Mouse (Mus musculus) bone marrow, adult 2 months (tissue): ENCODE measurements around the gene Mettl26. TPM values are rescaled to one million over a fixed set of nuclear protein-coding genes. Genes with fewer than 3 reads are reported as not detected.

Experiments
- H3K27ac ChIP-seq: fragments of 200-500 bp; 2 replicates; pipeline ENCODE4 v1.5.1; 2012; ENCODE audit warnings: low read depth, mild to moderate bottlenecking, control low read depth, inconsistent platforms, low read length; ENCODE audit not compliant: control insufficient read depth, poor library complexity, insufficient read depth
- H3K4me1 ChIP-seq: fragments of 200-500 bp; 2 replicates; pipeline ENCODE4 v1.6.1; 2011; ENCODE audit warnings: low read length; ENCODE audit not compliant: control insufficient read depth, insufficient read depth
- H3K4me3 ChIP-seq: fragments of 200-500 bp; replicated peaks from 2 replicates; pipeline ENCODE3; 2011; ENCODE audit warnings: mild to moderate bottlenecking, low read depth, low read length, control low read depth; ENCODE audit not compliant: control insufficient read depth
- CTCF ChIP-seq: fragments of 200-500 bp; IDR thresholded peaks from 2 replicates; pipeline ENCODE4 v1.5.1; 2011; ENCODE audit warnings: low read length, control low read depth; ENCODE audit not compliant: control insufficient read depth, insufficient read depth
- POLR2A ChIP-seq: fragments of 200-500 bp; IDR thresholded peaks from 2 replicates; pipeline ENCODE4 v1.6.1; 2011; ENCODE audit warnings: low read depth, mild to moderate bottlenecking, control low read depth, low read length, borderline replicate concordance; ENCODE audit not compliant: control insufficient read depth
- WGBS: fragments of 180-500 bp; shearing (Covaris S2); methylation state at CpG from one replicate; pipeline ENCODE4 v1.1.7; 2018; 5-methylcytosine and 5-hydroxymethylcytosine counted together
- polyA plus RNA-seq: library from polyadenylated mRNA; stranded (reverse); fragments of >200 nt; gene quantifications from 2 replicates; pipeline ENCODE4 v1.2.4, GENCODE M21; 2011; ENCODE audit warnings: low replicate concordance; ENCODE audit not compliant: missing spikeins, insufficient read depth, insufficient read length

Mettl26 gene
- polyA plus RNA-seq, 1 experiment: 30.0 TPM

DNA sequence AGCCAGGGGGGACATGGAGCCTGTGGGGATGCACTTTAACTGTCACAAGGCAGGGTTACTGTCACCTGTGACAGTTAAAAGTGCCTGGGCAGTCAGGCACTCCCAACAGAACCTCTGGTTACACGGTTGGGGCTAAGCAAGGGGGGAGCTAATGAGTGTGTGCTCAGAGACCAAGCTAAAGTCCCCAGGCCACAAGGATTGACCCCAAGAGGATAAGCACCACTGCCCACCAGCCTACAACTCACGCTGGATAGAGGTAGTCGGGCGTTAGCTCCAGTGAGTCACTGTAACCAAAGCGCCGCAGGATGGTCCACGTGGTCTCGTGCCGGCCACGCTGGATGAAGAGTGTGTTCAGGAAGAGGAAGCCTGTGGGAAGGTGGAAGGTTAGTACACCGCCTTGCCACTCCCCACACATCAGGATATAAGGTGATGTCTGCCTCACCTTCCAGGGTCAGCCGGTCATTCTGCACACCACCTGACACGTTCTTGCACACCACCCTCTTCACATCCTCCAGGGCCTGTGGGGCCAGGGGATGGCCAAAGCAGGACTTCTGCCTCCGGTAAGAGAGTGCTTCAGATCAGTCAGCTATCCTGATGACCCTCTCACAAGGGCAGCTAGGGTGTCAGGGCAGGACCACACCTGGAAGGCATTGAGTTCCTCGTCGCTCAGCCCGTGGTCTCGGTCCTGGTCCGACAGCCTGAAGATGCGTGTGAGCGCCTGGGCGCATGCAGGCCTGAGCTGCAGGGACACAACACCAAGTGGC lies 33.6 kb upstream of the Mettl26 start, which contains the start of gene Gm20683:
TSS of gene Gm20683 (minus strand) at position 647 of the 764 bp plus-strand sequence.
- Histone ChIP-seq H3K4me3 (no peak within 1 kb of the TSS), H3K27ac (no peak within 1 kb of the TSS), H3K4me1 (peaks cover 7% of the 10 kb centered on the region)
- no peak for TF ChIP-seq POLR2A
- no peak for TF ChIP-seq CTCF
- 91% methylated on average over 22 of the region's 22 CpGs for WGBS

DNA sequence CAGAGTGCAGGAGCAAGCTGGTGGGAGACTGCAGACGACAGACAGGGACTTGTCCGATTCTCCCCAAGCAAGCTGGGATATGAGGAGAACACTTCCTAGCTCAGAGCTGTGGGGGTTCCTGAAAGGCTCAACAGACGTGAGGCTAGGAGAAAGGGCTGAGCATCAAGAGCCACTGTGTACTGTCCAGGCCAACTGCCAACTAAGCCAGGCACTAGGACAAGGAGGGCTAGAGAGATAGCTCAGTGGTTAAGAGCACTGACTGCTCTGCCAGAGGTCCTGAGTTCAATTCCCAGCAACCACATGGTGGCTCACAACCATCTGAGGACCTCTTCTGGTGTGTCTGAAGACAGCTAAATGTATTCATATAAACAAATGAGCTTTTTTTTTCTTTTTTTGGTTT lies 32.4 kb upstream of the Mettl26 start:
- H3K4me1 ChIP-seq: peaks cover 7% of the 10 kb centered on the region

DNA sequence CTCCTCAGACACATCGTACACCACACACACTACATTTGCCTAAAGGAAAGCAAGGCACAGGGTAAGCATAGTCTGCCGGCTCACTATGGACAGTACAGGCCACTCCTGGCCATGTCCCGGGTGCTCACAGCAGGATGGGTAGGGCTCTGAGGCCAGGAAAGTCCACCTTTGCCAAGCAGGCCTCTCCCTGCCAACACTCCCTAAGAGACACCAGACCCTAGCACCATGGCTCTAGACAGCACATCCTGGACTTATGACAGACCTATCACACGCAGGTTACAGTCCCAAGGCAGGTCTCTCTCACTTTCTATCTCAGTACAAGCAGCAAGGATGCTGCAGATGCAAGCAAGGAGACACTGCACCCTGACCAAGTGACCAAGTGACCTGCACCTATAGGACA lies 31.8 kb upstream of the Mettl26 start:
- peak overlapping the region; percentile 78 for H3K4me3 ChIP-seq
- TF ChIP-seq POLR2A (no peak), CTCF (no peak)
- H3K27ac ChIP-seq: no peak overlapping the region
- peaks cover 7% of the 10 kb centered on the region for H3K4me1 ChIP-seq
- WGBS: 92% methylated on average over 4 of the region's 4 CpGs

More for the DNA sequence above, 32.4 kb upstream of the Mettl26 start:
- H3K27ac ChIP-seq: no peak overlapping the region
- 83% methylated on average over 3 of the region's 3 CpGs for WGBS
- H3K4me3 ChIP-seq: no peak overlapping the region
- TF ChIP-seq POLR2A: no peak
- no peak for TF ChIP-seq CTCF

- Histone ChIP-seq H3K4me3 (peak overlapping the region; percentile 78), H3K4me1 (peaks cover 7% of the 10 kb centered on the region), H3K27ac (peak overlapping the region; percentile 82)
- 3% methylated on average over 38 of the region's 38 CpGs for WGBS
- TF ChIP-seq CTCF (no peak), POLR2A (no peak)
Measured at GRCm38 (mm10) chr17:25843636-25844395, 31.1 kb upstream of the Mettl26 start.

DNA sequence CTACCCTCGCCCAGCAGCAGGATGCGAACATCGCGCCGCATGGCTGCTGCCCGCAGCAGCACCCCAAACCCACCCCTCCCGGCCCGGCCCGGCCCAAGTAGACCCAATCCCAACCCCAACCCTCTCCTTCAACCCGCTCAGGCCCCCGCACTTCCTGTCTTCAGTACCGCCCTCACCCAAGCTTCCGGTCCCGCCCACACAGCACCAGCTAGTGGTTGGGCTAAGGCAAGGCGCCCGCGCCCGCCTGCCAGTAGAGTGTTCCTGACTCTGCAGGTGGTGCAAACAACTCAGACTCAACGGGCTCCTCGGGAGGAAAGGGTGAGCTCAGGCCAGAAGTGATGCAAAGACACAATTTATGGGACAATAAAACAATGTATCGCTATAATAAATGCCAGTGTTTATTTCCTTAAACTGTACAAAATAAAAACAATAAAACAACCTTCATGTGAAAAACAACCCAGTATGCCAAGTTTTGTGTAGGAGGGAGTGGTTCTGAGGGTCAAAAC lies 30.4 kb upstream of the Mettl26 start, which contains the start of gene Rhot2:
TSS of gene Rhot2 (minus strand) at position 456 of the 506 bp plus-strand sequence.
- WGBS: under 1% methylated on average over 21 of the region's 21 CpGs
- TF ChIP-seq CTCF: peak; percentile 44; the same call in 1 of the 2 replicates
- peak; percentile 68; the same call in 1 of the 2 replicates for TF ChIP-seq POLR2A
- Histone ChIP-seq H3K4me1 (peaks cover 7% of the 10 kb centered on the region), H3K27ac (peak within 1 kb of the TSS; percentile 82), H3K4me3 (peak within 1 kb of the TSS; percentile 78)

GRCm38 (mm10) chr17:25860229-25860628 lies 14.6 kb upstream of the Mettl26 start:
- TF ChIP-seq CTCF: no peak
- TF ChIP-seq POLR2A: 0 out of 2 replicates have a peak, but pooled peaks have one; percentile 13
- Histone ChIP-seq H3K4me1 (peaks cover 5% of the 10 kb centered on the region; the same call in 1 of the 2 replicates), H3K27ac (no peak overlapping the region), H3K4me3 (peak overlapping the region; percentile 80)
- 85% methylated on average over 6 of the region's 6 CpGs for WGBS

DNA sequence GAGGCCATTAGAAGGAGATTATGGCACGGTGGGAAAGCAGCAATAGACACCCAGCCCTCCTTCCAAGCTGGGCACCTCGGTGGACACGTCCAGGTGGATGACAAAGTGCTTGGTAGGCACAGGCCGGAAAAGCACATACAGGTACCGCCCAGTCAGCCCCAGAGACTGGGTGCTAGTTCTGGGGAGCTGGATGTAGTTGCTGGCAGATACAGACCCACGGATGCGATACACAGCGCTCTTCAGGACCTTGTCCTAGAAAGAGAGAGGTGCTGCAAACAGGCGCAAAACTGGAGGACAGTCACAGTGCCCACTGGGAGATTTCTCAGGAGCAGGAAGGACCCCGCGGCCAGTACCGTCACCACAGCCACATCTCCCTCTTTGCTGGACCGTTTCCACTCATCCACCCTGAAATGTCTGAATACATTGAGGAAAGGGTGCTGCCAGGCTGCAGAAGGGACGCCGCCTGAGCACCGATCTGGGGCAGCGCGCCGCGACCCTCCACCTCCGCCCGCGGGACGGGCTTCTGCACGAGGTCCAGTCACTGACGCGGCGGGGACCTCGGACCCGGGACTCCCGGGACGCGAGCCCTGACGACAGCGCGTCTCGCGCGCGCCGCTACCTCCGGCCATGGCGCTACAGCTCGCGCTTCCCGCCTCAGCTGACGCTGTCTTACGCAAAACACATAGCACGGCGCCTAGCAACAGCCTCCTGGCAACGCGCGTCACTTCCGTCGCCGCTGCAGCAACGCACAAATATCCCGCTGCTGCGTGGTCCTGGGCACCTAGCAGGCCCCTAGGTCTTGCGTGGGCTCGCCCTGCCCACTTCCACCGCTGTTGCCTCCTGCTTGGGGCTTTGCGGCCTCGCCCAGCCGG lies 13.8 kb upstream of the Mettl26 start, which contains the start of gene Wdr90:
TSS of gene Wdr90 (minus strand) at position 670 of the 872 bp plus-strand sequence.
- Histone ChIP-seq H3K4me3 (peak within 1 kb of the TSS; percentile 80), H3K4me1 (peaks cover 5% of the 10 kb centered on the region; the same call in 1 of the 2 replicates), H3K27ac (peak within 1 kb of the TSS; percentile 56)
- WGBS: 3% methylated on average over 65 of the region's 65 CpGs
- peak; percentile 32; the same call in 1 of the 2 replicates for TF ChIP-seq CTCF
- peak; percentile 90 for TF ChIP-seq POLR2A
